Mouse (Mus musculus) limb, embryonic 12.5 days (tissue): ENCODE measurements around the gene Rbm18. TPM values are rescaled to one million over a fixed set of nuclear protein-coding genes. Genes with fewer than 3 reads are reported as not detected.

ENCODE experiments used
- ATAC-seq: fragments of 200-750 bp; cut with Nextera tagmentation; 2 replicates; pipeline ENCODE4 v1.8.0; 2017; ENCODE audit warnings: low read depth, moderate TSS enrichment; ENCODE audit not compliant: insufficient number of reproducible peaks, insufficient read depth, low FRiP score, low TSS enrichment
- H3K27ac ChIP-seq: fragments of 300-500 bp; sonication (generic); 2 replicates; pipeline ENCODE4 v1.5.1; 2016; ENCODE audit warnings: mild to moderate bottlenecking, moderate library complexity
- H3K27me3 ChIP-seq: fragments of 300-500 bp; sonication (generic); 2 replicates; pipeline ENCODE4 v1.6.1; 2016; ENCODE audit warnings: mild to moderate bottlenecking, moderate library complexity
- H3K36me3 ChIP-seq: fragments of 300-500 bp; sonication (generic); 2 replicates; pipeline ENCODE4 v1.6.1; 2016; ENCODE audit warnings: mild to moderate bottlenecking, moderate library complexity
- H3K4me1 ChIP-seq: fragments of 300-500 bp; sonication (generic); replicated peaks from 2 replicates; pipeline ENCODE4 v1.6.1; 2016
- H3K4me2 ChIP-seq: fragments of 300-500 bp; sonication (generic); 2 replicates; pipeline ENCODE4 v1.6.1; 2016; ENCODE audit warnings: mild to moderate bottlenecking, moderate library complexity
- H3K4me3 ChIP-seq: fragments of 300-500 bp; sonication (generic); replicated peaks from 2 replicates; pipeline ENCODE4 v1.5.1; 2016; ENCODE audit warnings: mild to moderate bottlenecking
- H3K9ac ChIP-seq: fragments of 300-500 bp; sonication (generic); replicated peaks from 2 replicates; pipeline ENCODE4 v1.6.1; 2016; ENCODE audit warnings: mild to moderate bottlenecking, moderate library complexity
- H3K9me3 ChIP-seq: fragments of 300-500 bp; sonication (generic); 2 replicates; pipeline ENCODE4 v1.6.1; 2016; ENCODE audit warnings: mild to moderate bottlenecking, moderate library complexity
- WGBS: fragments of 180-500 bp; shearing (Covaris S2); methylation state at CpG from one replicate; pipeline ENCODE4 v1.1.7; 2016; 5-methylcytosine and 5-hydroxymethylcytosine counted together
- polyA plus RNA-seq: library from polyadenylated mRNA; unstranded; fragments of >200 nt; fragmentation: Nextera tagmentation; extraction: Ambion mirVana; gene quantifications from 2 replicates; pipeline ENCODE4 v1.2.1, GENCODE M21; 2016

Gene Rbm18
- polyA plus RNA-seq, 1 experiment from 2014 or later: 95.6 TPM

GRCm38 (mm10) chr2:36067132-36067531 is 69.4 kb downstream of the Rbm18 start:
- Histone ChIP-seq H3K9me3 (no peaks in the 10 kb centered on the region), H3K27ac (no peak overlapping the region), H3K4me3 (no peak overlapping the region), H3K4me1 (no peaks in the 10 kb centered on the region), H3K27me3 (no peaks in the 10 kb centered on the region), H3K9ac (no peak overlapping the region), H3K36me3 (no peaks in the 10 kb centered on the region), H3K4me2 (no peak overlapping the region)
- 54% methylated on average over 9 of the region's 9 CpGs for WGBS
- ATAC-seq: no peak

Other genes with a start within 250 kb of the Rbm18 start
- 1.3 and 1.5 TPM in 2 replicates for gene Ttll11, start 156.9 kb downstream of the Rbm18 start, polyA plus RNA-seq
- gene Ndufa8, start 87.4 kb downstream of the Rbm18 start, polyA plus RNA-seq: 181 and 194 TPM in 2 replicates
- not detected in 2 replicates for gene Morn5, start 87.3 kb downstream of the Rbm18 start, polyA plus RNA-seq
- 0.95 and 1.0 TPM in 2 replicates for gene Lhx6, start 31.4 kb downstream of the Rbm18 start, polyA plus RNA-seq
- gene Mrrf, start 384 bp downstream of the Rbm18 start, polyA plus RNA-seq: 26.5 and 26.7 TPM in 2 replicates
- gene Ptgs1, start 93.7 kb upstream of the Rbm18 start, polyA plus RNA-seq: 4.7 and 4.8 TPM in 2 replicates
- not detected in 2 replicates for gene Olfr338, start 236.7 kb upstream of the Rbm18 start, polyA plus RNA-seq